Mouse (Mus musculus) CD4-positive, CD25-positive, alpha-beta regulatory T cell, adult 2 months (primary cell): ENCODE measurements around the gene Sstr3.
A peak's percentile ranks its signal among the peaks of the same experiment; 100 is the strongest.

Experiments
- DNase-seq: peaks from one replicate; pipeline ENCODE4 v3.0.0-alpha.2; 2012; ENCODE audit warnings: low read depth, low spot score

Sstr3 gene

DNA sequence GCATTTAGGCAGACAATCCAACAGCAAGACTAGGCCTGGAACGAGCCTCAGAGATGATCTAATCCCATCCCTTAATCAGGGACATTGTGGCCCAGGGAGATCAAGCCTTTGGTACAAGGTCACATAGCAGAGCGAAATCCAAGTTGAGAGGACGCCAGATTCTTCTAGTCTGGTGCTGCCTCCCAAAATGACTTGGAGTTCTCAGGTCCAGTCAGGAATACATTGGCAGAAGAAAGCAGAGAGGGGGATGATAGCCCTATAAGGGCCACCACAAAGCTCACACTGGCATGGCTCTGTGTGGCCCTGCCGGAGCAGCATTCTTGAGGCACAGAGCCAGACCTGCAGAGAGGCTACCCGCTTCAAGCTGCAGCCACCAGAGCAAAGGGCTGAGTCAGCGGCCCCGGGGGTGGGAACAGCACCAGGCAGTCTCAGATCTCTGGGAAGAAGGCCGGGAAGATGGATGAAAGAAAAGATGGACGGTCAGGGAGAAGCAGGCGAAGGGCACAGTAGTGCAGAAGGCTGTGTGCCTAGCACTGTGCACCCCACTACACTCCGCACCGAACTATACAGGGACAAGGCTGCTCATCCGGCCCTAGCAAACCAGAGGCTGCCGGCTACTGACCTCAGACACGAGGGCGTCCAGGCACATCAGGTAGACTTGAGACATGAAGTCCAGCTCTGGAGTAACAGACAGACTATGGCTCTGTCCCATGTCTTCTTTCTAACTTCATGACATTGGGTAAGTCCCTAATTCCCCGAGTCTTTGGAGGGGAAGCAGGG, 13.6 kb downstream of the Sstr3 start, which contains the start of gene C1qtnf6:
Gene C1qtnf6, minus strand, starts transcription at position 746 of the 780 bp plus-strand sequence.
- no peak for DNase-seq

DNA sequence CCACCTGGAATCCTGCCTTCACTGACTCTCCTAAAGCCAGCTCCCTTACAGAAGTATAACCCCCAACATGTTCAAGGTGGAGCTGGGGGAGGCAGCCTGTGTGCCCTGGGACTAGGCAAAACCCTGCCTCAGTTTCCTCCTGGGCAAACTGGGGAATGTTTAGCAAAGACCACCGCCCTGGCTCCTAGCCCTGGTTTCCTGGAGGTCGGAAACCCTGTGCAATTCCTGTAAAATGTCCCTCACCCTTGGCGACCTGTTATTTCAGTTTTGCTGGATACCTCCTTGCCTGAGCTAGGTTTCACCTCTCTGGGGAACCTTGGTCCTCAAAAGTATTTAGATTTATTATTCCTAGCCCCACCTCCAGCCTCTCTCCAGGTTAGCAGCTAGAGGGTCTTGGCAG, 14.3 kb downstream of the Sstr3 start:
- no peak for DNase-seq

DNA sequence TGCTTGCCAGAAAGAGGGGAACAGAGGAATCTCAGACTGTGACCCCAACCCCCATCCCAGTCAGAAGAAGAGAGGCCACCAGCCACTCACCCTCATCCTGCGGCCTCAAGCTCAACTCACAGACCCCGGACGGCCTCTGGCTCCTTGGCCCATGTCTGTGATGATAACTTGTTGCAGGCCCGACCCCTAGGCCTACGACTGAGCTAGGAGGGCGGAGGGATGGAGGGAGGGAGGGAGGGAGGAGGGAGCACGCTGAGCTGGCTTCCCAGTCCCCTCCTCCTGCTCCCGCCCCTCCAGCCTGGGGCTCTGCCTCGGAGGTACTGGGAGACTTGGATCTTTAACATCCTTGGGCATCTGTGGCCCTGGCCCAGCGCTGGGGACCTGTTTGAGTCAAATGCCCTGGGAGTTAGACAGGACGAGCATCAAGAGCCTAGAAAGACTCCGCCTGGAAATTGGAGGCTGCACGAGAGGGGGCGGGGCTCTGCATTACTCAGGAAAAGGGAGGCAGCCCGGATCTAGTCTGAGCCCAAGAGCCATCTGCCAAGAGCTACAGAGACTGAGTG, 15.0 kb downstream of the Sstr3 start:
- no peak for DNase-seq

DNA sequence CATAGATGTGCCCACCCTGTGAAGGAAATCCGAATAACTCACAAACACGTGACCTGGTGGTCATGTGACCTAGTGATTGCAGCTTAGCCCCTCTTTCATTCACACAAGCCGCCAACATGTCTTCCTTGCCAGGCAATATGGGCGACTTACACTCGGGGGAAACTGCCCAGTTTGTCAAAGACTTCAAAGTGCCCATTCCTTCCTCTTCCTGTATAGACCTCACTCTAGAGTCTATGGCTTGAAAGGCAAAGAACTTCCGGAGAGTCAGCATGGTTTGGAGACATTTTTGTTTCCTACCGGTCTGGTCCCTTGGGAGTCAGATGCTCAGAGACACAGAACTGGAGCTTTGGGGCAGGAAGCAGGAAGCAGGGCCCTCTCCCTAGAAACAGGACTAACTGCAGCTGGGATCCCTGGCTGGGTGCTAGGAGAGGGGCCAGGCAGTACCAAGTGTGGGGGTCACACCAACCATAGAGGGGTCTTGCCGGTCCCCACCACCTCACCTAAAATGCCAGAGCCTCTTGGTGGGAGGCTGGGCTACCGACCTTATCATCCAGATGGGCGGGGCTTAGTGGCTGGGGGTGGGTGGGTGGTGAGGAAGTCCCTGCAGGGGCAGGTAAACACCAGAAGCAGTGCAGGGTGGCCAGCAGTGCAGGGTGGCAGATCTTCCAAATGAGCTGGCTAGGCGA, 15.6 kb downstream of the Sstr3 start:
- peak; percentile 71 for DNase-seq

DNA sequence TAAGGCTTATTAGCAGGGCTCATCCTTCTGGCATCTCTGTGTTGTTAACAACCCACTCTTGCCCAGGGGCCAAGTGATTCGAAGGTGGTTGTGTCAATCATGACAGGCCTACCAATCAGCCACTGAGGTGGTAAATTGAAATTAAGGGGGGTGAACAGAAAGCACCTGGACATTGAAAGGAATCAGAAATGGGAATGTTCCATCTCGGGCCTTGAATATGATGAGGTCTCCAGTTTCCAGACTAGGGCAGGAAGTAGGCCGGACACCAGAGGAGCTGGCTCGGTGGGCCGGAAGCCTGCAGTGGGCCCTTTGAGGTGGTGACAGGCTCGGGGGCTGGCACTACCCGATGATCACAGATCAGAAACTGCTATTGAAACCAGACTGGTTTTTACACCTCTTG, 16.5 kb downstream of the Sstr3 start:
- peak; percentile 84 for DNase-seq

DNA sequence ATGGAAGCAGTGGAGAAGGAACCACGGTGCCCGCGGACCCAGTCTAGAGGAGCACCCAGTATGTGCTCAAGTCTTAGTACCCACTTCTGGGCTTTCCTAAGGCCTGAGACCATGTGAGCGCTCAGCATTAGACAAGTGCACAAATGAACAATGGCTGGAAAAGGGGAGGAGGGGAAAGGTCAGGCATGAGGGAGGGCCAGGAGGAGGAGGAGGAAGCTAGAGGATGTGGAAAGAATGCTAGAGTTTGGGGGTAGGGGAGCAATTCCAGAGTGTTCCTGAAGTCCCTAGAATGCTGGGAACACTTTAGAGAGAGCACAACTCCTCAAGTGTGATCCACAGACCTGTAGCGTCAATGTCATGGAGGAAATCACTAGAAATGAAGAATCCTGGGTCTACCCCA, 20.3 kb downstream of the Sstr3 start:
- DNase-seq, result no peak

DNA sequence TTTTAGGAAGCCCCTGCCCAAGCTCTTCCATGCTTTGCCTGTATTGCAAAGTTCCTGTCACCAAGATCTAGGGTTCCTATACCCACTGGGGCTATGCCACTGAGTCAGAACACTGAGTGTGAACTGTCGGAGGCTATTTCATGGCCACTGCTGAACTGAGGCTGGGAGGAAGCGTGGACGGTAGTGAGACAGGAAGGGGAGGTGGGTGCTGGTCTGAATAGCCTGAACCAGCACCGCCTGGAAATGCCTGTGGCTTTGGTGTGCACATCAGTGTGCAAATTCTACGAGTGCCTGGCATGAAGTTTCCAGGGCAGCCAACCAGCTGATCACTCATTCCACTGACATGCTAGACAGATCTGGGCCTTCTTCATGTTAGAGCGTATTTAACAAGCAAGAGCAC, 22.6 kb downstream of the Sstr3 start:
- DNase-seq, result no peak

DNA sequence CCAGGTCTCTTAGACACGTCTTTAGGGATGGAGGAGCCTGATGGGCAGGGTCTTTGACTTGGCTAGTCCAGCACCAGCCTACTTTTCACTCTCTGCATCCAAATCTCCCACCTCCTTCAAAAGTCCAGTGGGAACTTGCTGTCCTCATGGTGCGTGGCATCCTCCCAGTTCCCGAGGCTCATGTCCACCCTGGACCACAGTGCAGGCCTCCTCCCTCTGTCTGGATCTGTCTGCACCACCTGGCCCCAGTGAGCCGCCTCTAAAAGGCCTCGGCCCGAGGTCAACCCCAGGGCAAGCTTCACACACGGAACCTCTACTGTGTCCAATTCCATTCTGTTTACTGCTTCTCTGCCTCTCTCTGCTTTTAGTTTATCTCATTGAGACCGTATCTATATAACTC, 23.2 kb downstream of the Sstr3 start:
- DNase-seq, result no peak

DNA sequence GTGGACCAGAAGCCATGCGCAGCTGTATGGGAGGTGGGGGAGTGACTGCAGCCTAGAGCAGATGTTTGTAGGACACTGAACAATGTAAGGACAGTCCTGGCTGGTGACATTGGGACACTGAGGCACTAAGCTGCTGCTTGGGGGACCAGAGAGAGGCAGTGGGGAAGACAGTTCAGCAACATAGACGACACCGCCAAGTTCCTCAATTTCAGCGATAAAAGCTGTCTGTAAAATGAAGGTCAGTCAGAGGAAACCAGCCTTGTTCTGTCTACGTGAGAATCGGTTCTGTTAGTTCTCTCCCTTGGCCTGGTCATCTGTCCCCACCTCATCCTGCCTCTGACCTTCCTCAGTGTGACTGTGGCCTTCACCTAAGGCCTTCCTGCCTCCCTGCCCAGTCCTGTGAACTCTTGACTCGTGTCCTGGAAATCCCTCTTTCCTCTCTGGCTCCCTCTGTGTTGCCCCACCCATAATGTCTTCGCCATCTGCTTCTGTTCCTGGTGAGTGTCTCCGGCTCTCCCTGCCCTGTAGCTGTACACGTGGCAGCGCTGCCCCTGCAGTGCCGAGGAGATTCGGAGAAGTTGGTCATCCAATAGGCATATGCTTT, 24.3 kb downstream of the Sstr3 start:
- no peak for DNase-seq

DNA sequence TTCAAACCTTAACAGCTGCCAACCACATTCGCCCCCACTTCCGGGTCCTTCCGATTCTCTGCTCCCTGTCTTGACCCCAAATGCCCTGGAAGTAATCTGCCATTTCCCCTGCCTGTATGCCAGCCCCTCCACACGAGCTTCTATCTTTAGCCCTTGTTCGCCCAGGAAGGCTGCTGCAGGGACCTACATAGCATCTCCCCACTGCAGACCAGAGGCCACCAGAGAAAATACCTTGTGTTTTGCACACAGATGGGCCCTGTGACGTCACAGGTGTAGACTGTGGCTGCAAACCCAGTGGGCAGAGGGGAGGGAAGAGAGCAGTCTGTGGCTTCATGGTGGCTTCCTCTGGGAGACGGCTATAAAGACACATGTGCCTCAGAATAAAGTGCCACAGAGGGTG, 26.3 kb downstream of the Sstr3 start:
- DNase-seq, result peak; percentile 59

DNA sequence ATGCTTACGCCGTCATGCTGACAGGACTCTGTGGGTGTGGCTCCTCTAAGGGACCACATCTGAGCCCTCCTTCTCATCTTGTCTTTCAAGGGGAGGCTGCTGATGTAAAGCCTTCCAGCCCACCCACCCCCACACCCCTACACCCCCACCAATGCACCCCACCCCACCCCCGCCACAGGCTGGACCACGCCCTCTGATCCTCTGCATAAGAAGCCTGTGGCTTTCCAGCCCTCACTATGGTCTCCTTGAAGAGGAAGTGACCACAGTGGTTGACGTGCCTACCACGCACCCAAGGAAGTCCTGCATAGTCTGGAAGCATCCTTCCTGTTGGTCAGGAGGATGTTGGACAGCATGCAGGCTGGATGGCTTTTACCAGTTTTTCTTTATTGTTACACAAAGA, 28.7 kb downstream of the Sstr3 start:
- DNase-seq, result peak; percentile 40

DNA sequence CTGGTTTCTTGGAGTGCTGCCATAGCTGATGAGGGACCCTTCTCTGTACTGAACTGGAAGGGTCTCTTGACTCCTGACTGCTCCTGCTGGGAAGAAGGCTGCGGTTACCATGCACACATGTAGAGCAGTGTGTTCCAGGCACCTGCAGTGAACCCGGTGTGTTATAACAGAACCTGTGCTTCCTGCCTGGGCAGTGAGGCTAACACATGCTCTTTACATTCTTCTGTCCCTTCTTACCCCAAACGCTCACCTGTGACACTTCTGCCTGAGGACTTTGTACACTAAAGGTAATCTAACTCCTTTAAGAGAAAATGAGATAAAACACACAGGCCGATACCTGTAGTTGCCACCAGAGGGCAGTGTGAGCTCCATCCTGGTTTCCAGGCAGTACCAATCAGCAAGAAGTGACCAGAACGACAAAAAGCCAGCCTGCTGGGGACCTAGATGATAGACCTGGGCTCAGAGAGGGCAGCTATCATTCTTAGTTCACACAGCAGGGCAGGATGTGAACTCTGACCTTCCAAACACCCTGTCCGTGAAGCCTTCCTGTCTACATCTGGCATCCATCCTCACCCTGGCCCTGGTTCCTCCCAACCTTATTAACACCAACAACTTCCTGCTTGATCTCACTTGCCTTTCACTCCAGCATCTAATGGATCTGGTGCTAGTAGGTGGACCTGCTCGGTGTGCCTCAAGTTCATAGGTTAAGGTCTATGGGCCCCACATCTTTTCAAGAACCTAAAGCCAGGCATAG, 29.9 kb downstream of the Sstr3 start:
- peak; percentile 87 for DNase-seq

DNA sequence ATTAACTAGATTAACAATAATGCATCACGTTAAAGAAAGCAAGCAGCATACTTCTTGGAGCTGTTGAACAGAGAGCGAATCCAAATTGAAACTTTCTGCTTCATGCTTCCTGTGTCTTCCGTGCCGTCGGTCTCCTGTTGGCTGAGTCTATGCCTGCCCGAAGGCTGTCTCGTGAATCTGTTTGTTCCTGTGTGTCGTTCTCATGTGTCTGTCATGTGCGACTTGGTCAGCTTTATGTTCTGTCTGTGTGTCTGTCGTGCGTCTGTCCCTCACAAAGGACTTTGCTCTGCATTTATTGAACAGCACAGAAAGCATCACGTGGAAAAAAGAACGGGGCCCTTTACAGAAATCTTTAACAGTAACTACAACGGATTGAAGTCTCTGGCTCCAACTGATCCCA, 31.5 kb downstream of the Sstr3 start:
- DNase-seq, result no peak

DNA sequence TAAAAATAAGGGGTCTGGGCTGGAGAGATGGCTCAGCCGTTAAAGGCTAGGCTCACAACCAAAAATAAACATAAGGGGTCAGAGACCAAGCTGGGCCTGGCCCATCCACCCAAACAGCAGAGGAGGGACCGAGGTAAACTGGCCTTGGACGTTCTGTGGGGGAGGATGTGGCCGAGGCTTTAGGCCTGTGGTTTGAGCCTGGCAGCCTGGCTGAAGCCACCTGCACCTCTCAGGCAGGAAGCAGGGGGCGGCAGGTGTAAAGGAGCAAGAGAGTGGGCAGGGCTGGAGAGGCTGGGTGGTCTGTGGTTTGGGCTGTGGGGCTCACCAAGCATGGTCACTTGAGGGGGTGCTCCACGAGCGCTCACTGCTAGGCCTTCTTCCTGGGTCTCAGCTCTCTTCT, 32.5 kb downstream of the Sstr3 start:
- no peak for DNase-seq

DNA sequence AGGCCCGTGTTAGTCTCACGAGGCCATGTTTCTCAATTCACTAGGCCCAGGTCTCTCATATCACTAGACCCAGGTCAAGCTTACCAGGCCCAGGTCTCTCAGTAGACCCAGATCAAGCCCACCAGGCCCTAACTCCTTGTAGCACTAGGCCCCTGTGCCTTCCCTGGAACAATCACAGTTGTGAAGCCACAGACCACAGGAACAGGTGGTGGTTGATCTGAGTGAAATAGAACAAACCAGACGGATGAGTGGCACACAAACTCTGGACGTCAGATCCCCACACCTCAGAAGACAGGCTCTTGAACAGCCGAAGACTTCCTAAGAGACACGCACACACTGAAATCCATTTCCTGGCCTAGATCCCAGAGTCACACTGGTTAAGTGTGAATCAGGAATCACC, 33.7 kb downstream of the Sstr3 start:
- peak; percentile 44 for DNase-seq

DNA sequence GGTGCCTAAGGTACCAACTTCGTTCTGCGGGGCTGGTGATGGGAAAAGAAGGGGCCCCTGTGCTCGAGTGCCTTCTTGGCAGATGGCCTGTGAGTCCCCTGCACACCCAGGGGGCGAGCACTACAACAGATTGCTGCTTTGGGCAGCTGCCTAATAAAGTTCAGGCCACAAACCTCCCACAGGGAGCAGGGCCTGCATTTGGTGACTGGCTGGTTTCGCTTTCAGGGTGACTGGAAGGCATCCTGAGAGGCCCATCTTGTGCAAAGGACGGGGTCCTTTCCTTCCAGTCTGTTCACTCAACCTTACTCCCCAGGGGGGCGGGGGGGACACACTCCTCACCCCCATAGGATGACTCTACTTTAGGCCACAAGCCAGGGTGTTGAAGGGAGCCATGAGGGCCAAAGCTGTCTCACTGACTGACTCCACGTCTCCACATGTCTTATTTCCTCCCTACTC, 34.3 kb downstream of the Sstr3 start:
- peak; percentile 64 for DNase-seq

DNA sequence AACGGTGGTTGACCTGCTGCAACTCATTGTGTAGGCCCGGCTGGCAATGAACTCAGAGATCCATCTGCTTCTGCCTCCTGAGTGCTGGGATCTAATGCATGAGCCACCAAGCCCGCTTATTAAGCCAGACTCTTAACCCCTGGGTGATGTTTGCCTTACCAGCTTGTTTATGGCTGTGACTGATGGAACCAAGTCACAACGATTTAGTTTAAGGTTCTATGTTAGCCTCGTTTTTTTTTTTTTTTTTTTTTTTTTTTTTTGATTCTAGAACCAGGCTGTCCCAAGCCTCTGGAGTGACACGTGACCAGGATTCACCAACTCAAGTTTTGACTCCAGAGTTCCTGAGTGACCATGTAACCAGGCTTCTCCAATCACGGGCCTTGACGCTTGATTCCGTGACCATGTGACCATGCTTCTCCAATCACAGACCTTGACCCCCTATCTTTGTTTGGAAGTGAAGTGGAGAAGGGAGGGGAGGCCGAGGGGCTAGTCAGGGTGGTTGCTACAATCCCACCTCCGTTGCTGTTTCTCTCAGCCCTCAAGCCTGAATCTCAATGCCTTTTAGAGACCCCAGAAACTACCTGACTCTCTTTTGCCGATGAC, 35.1 kb downstream of the Sstr3 start:
- DNase-seq, result no peak

DNA sequence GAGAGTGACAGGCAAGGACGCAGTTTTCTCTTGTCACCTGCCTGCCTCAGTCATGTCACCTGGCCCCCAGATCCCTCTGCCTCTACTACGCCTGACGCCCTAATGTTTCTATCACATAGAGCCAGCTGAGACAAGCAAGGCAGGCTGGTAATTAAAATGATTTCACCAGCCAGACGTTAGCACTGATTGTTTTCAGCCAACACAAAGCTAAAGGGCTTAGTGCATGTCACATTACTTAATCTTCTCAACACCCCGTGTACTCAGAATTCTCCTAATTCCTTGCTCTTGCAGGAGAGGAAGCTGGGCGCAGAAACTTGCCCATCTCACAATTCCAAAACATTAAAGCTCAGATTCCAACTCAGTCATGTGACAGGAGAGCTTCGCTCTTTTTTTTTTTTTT, 36.0 kb downstream of the Sstr3 start:
- no peak for DNase-seq

DNA sequence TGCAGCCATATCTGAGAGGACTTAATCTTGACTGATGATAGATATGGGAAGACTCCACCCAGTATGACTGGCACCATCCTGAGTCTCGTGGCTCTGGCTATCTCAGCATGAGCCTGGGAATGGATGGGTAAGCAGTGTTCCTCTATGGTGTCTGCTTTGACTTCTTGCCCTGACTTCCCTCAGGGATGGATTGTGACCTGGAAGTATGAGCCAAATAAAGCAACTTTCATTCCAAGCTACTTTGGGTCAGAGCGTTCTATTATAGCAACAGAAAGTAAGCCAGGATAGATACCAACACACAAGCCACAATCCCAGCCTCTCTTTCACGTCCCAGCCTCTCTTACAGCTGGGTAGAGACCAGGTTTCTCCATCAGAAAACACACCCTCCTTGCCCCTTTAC, 38.9 kb downstream of the Sstr3 start:
- DNase-seq, result no peak

DNA sequence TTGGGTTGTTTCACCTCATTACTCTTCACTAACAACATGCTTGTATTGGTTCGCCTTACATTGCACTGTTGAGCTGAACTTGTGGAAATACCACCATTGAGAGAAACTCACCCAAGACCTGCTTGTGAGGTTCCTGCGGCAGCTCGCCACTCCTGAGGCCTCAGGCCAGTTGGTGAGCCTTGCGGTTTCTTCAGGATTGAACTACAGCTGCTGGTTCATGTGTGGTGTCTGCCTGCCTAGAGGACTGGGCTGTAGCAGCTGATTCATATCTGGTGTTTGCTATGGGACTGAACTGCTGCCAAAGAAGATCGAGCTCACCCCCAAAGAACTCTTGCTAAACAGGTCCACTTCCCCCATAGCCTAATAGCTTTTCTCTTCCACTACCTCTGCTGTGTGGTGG, 39.7 kb downstream of the Sstr3 start:
- no peak for DNase-seq

DNA sequence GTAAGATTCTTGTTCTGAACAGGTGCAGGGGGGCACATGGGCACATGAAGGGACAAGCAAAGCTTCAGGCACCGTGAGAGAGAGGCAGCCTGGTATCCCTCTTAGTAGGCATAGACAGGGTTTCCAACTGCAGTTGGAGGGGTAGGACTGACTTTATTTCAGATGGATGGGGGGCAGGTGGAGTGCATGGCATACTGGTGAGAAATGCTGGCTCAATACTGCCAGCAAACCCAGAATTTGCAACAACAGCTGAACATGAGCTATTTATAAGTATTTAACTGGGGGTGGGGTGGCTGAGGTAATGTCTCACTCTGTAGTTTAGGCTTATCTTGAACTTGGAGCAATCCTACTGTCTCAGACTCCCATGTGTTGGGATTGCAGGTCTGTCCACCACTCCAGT, 40.5 kb downstream of the Sstr3 start:
- DNase-seq, result no peak
